Mouse (Mus musculus): ENCODE measurements around the gene Gigyf1.

DNA sequence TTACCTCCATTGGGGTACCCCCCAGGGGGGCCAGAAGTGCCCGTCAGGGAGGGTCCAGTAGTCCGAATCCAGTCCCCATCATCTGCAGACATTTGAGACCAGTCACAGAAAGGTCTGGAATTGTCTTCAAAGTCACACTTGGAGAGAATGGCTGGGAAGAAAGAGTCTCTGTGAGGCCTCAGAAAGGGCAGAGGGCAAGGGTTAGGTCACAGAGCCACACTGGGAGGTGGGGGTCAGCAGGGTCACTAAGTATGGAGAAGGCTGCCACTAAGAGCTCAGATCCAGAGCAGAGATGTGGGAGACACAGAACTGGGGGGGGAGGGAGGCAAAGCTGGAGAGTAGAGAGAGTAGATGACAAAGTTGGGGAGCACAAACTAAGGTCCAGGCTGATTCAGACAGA lies 44.0 kb upstream of the Gigyf1 start:
- TF ChIP-seq CTCF (IDR thresholded peaks at IDR 0.05; ENCODE audit: low read depth) (no peak), EP300 (IDR thresholded peaks at IDR 0.05; ENCODE audit: low read depth) (no peak)
